In the genomic region with DNA sequence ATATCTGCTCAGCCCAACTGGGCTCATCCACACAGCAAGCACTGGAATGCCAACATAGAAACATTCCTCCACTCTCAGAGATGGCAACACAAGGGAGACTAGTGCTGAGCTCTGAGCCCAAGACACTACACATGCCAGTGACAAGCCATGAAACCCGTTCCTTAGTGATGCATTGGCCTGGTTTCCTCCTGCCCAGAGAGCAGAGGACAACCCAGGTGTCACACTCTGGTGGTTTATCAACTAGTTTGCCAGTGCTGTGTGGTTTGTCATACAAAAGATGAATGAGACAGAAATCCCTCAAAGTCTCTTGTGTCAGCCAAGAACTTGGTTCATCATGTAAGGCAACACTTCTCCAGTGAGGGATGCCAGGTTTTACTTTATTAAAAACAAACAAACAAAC, we compare ENCODE assay signal across 28 mouse cellular contexts. TPM values are rescaled to one million over a fixed set of nuclear protein-coding genes. Genes with fewer than 3 reads are reported as not detected.
DNase-seq lines count a peak whose midpoint lies in the region; ATAC-seq and TF ChIP-seq lines count a peak whose summit lies in the region.
"Had no signal": no experiment of that assay in that cellular context is flagged by ENCODE, and none has a peak within 500 bp of the region (broad histone marks: within the 10 kb centered on the region; RNA-seq: fewer than 3 reads in every experiment).

No protein-coding gene starts in this region.

- TF ChIP-seq EP300 in lung, postnatal 0 days (IDR thresholded peaks at IDR 0.05) = no peak

- 80% methylated on average over 1 of the region's 1 CpGs for WGBS in intestine, embryonic 14.5 days
- WGBS in intestine, embryonic 15.5 days = 61% methylated on average over 1 of the region's 1 CpGs
- WGBS in thymus, adult 2 months = 6% methylated on average over 1 of the region's 1 CpGs
- 60% methylated on average over 1 of the region's 1 CpGs for WGBS in lung, postnatal 0 days

- peak; percentile 42 for DNase-seq in intestine, embryonic 14.5 days (ENCODE audit: low spot score)
- DNase-seq in thymus, adult 2 months = no peak
- no peak for DNase-seq in thymus, adult 18-20 months
- peak; percentile 46 to 50 for DNase-seq in kidney, postnatal 36 days
- peak; percentile 24 to 30 for DNase-seq in thymus, postnatal 36 days
- DNase-seq in lung, postnatal 0 days (ENCODE audit: low spot score) = no peak
- DNase-seq: adrenal gland, adult 2 months; adrenal gland, postnatal 36 days; cerebellum, adult 18-20 months; cerebellum, postnatal 10 days; gastrocnemius, adult 2 months; gastrocnemius, postnatal 36 days; heart, adult 2 months; heart, postnatal 10 days; lung, embryonic 14.5 days; right cerebral cortex, postnatal 4 days had no signal

- H3K27me3 ChIP-seq in intestine, embryonic 14.5 days (replicated peaks; ENCODE audit: control insufficient read depth, insufficient read depth, low read length) = no peaks in the 10 kb centered on the region
- no peaks in the 10 kb centered on the region for H3K27me3 ChIP-seq in intestine, embryonic 15.5 days (replicated peaks)
- no peaks in the 10 kb centered on the region for H3K27me3 ChIP-seq in thymus, adult 2 months (ENCODE audit: control insufficient read depth, insufficient read depth, low read length)
- no peaks in the 10 kb centered on the region for H3K27me3 ChIP-seq in lung, postnatal 0 days (replicated peaks; ENCODE audit: insufficient read depth, low read length)
- H3K27me3 ChIP-seq: embryonic facial prominence, embryonic 13.5 days; heart, embryonic 13.5 days; limb, embryonic 12.5 days; liver, embryonic 15.5 days; midbrain, embryonic 15.5 days; neural tube, embryonic 12.5 days had no signal

- H3K4me3 ChIP-seq in intestine, embryonic 14.5 days (ENCODE audit: low read depth, low read length) = no peak overlapping the region
- H3K4me3 ChIP-seq in intestine, embryonic 15.5 days (replicated peaks) = no peak overlapping the region
- H3K4me3 ChIP-seq in thymus, adult 2 months (ENCODE audit: control insufficient read depth, insufficient read depth, low read length) = no peak overlapping the region
- H3K4me3 ChIP-seq in lung, postnatal 0 days (ENCODE audit: low read depth, low read length) = no peak overlapping the region
- H3K4me3 ChIP-seq: embryonic facial prominence, embryonic 13.5 days; gastrocnemius, adult 2 months; heart, adult 2 months; heart, embryonic 13.5 days; limb, embryonic 12.5 days; liver, embryonic 15.5 days; midbrain, embryonic 10.5 days; midbrain, embryonic 15.5 days; neural tube, embryonic 12.5 days had no signal

- H3K27ac ChIP-seq in intestine, embryonic 14.5 days (ENCODE audit: low read depth) = no peak overlapping the region
- no peak overlapping the region for H3K27ac ChIP-seq in intestine, embryonic 15.5 days
- peak overlapping the region; percentile 16 for H3K27ac ChIP-seq in thymus, adult 2 months (ENCODE audit: control insufficient read depth, insufficient read depth, low read length)
- no peak overlapping the region for H3K27ac ChIP-seq in lung, postnatal 0 days (ENCODE audit: low read length)
- H3K27ac ChIP-seq: embryonic facial prominence, embryonic 13.5 days; gastrocnemius, adult 2 months; heart, adult 2 months; heart, embryonic 13.5 days; hindbrain, embryonic 14.5 days; limb, embryonic 12.5 days; liver, embryonic 15.5 days; midbrain, embryonic 10.5 days; midbrain, embryonic 15.5 days; neural tube, embryonic 12.5 days had no signal

- no peaks in the 10 kb centered on the region for H3K9me3 ChIP-seq in intestine, embryonic 14.5 days (ENCODE audit: control insufficient read depth, low read length)
- H3K9me3 ChIP-seq in intestine, embryonic 15.5 days = no peaks in the 10 kb centered on the region
- no peaks in the 10 kb centered on the region for H3K9me3 ChIP-seq in lung, postnatal 0 days (ENCODE audit: low read length)
- H3K9me3 ChIP-seq: embryonic facial prominence, embryonic 13.5 days; G1E; heart, embryonic 13.5 days; limb, embryonic 12.5 days; liver, embryonic 15.5 days; midbrain, embryonic 10.5 days; midbrain, embryonic 15.5 days; neural tube, embryonic 12.5 days had no signal

- peaks cover 21% of the 10 kb centered on the region for H3K4me1 ChIP-seq in intestine, embryonic 14.5 days (replicated peaks; ENCODE audit: control insufficient read depth, insufficient read depth, low read length)
- peaks cover 17% of the 10 kb centered on the region for H3K4me1 ChIP-seq in intestine, embryonic 15.5 days (replicated peaks)
- H3K4me1 ChIP-seq in thymus, adult 2 months (replicated peaks; ENCODE audit: control insufficient read depth, insufficient read depth, low read length) = peaks cover 41% of the 10 kb centered on the region
- H3K4me1 ChIP-seq in lung, postnatal 0 days (ENCODE audit: insufficient read depth, low read depth, low read length) = peaks cover 2% of the 10 kb centered on the region; the same call in 1 of the 2 replicates

- ATAC-seq in intestine, embryonic 14.5 days (replicated peaks; ENCODE audit: low FRiP score, low TSS enrichment, low read depth) = no peak
- no peak for ATAC-seq in intestine, embryonic 15.5 days
- ATAC-seq in activated CD4-positive, CD25-positive, alpha-beta regulatory T cell, adult 4 months = no peak
- no peak for ATAC-seq in lung, postnatal 0 days
- ATAC-seq: forebrain, embryonic 16.5 days; midbrain, embryonic 15.5 days had no signal

- TF ChIP-seq CTCF in thymus, adult 2 months (IDR thresholded peaks at IDR 0.05; ENCODE audit: borderline replicate concordance, control insufficient read depth, extremely low read depth, insufficient read depth, low read length, poor library complexity) = no peak
- no peak for TF ChIP-seq CTCF in lung, postnatal 0 days (IDR thresholded peaks at IDR 0.05)

- H3K4me2 ChIP-seq in intestine, embryonic 14.5 days (ENCODE audit: low read length) = no peak overlapping the region
- H3K4me2 ChIP-seq in intestine, embryonic 15.5 days (replicated peaks) = no peak overlapping the region
- no peak overlapping the region for H3K4me2 ChIP-seq in lung, postnatal 0 days (replicated peaks; ENCODE audit: low read depth, low read length)
- H3K4me2 ChIP-seq: embryonic facial prominence, embryonic 13.5 days; heart, embryonic 13.5 days; hindbrain, embryonic 14.5 days; limb, embryonic 12.5 days; liver, embryonic 15.5 days; lung, embryonic 14.5 days; midbrain, embryonic 15.5 days; neural tube, embryonic 12.5 days had no signal

- no peaks in the 10 kb centered on the region for H3K36me3 ChIP-seq in intestine, embryonic 14.5 days (ENCODE audit: control insufficient read depth, insufficient read depth, low read length)
- no peaks in the 10 kb centered on the region for H3K36me3 ChIP-seq in intestine, embryonic 15.5 days
- H3K36me3 ChIP-seq in thymus, adult 2 months (ENCODE audit: control insufficient read depth, insufficient read depth, low read length) = no peaks in the 10 kb centered on the region
- H3K36me3 ChIP-seq in lung, postnatal 0 days (ENCODE audit: insufficient read depth, low read length) = no peaks in the 10 kb centered on the region
- H3K36me3 ChIP-seq: embryonic facial prominence, embryonic 13.5 days; G1E; heart, embryonic 13.5 days; limb, embryonic 12.5 days; liver, embryonic 15.5 days; midbrain, embryonic 10.5 days; midbrain, embryonic 15.5 days; neural tube, embryonic 12.5 days had no signal

- TF ChIP-seq POLR2A in thymus, adult 2 months (IDR thresholded peaks at IDR 0.05; ENCODE audit: control insufficient read depth, extremely low read depth, insufficient read depth, low read length, poor library complexity) = no peak

- no peak overlapping the region for H3K9ac ChIP-seq in intestine, embryonic 14.5 days (ENCODE audit: low read length)
- H3K9ac ChIP-seq in intestine, embryonic 15.5 days = no peak overlapping the region
- H3K9ac ChIP-seq in lung, postnatal 0 days (replicated peaks; ENCODE audit: low read depth) = no peak overlapping the region
- H3K9ac ChIP-seq: embryonic facial prominence, embryonic 13.5 days; heart, embryonic 13.5 days; hindbrain, embryonic 14.5 days; limb, embryonic 12.5 days; liver, embryonic 15.5 days; lung, embryonic 14.5 days; midbrain, embryonic 15.5 days; neural tube, embryonic 12.5 days had no signal

RNA-seq across cellular contexts. Expression of a gene that starts 59.0 kb away (rescaled TPM):
- 9.5 and 12.0 TPM in 2 replicates for polyA plus RNA-seq in intestine, embryonic 14.5 days (2014; fragmentation: Nextera tagmentation; extraction: Ambion mirVana)
- polyA plus RNA-seq in intestine, embryonic 15.5 days (2015; fragmentation: Nextera tagmentation; extraction: Ambion mirVana) = 6.0 and 6.3 TPM in 2 replicates
- polyA plus RNA-seq in thymus, adult 2 months (2012; rRNA removed) = 7.4 and 8.5 TPM in 2 replicates
- polyA plus RNA-seq in activated CD4-positive, CD25-positive, alpha-beta regulatory T cell, adult 4 months (2017; shearing (Covaris generic)) = 1 to 10 TPM in 1 of 2 experiments, under 1 TPM in 1; 0.83 to 1.0 TPM
- 5.9 and 7.7 TPM in 2 replicates for polyA plus RNA-seq in lung, postnatal 0 days (2015; fragmentation: Nextera tagmentation; extraction: Ambion mirVana)

Comparison
In these comparisons a context has a peak if more than half of its experiments do, and no peak if none do; other contexts are left out.
1. DNase-seq: peak in intestine, embryonic 14.5 days (single experiment), kidney, postnatal 36 days (2 of 2) and thymus, postnatal 36 days (2 of 2); none in thymus, adult 2 months (single experiment), thymus, adult 18-20 months (0 of 2) and lung, postnatal 0 days (single experiment).